Mouse (Mus musculus) CD4-positive naive resting alpha-beta T cell, adult 76 days (primary cell): ENCODE results near the gene C5ar1. TPM values are rescaled to one million over a fixed set of nuclear protein-coding genes. Genes with fewer than 3 reads are reported as not detected.

ENCODE experiments used
- total RNA-seq: library from RNA; stranded (reverse); gene quantifications from one replicate; pipeline ENCODE4 v1.2.4, GENCODE M21; 2023

C5ar1 gene
- 1.1 TPM for total RNA-seq

DNA sequence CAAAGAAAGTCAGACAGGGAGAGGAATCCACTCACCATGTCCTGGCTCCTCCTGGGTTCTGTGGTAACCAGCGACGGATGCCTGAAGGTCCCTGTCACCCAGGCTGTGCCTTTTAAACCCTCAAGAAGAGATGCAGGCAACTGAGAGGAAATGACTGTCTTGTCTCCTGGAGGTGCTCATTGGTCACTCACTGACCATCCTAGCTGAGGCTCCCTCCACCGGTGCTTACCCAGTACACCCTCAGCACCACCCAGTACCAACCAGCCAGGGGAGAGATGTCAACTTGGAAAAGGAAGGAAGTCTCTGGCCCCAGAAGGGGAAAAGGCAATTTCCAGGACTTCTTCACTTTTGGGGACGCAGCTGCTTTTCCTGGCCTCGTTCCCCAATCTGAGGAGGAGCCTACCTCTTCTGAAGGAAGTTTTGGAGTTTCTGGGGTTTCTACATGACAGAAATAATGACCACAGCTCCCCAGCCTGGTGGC is at the start of gene C5ar1:
C5ar1 (minus strand) TSS at position 431 of the 481 bp plus-strand sequence.

DNA sequence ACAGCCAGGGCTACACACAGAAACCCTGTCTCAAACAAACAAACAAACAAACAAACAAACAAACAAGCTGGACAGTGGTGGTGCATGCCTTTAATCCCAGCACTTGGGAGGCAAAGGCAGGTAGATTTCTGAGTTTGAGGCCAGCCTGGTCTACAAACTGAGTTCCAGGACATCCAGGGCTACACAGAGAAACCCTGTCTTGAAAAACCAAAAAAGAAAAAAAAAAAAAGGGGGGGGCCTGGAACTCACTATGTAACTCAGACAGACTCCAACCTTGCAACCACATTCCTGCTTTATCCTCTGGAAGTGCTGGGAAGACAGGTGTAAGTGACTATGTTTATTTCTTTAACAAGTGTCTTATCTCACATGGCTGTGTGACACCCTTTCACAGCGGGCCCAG is 48.8 kb upstream of the C5ar1 start, which contains the start of gene Bbc3:
Bbc3 (plus strand) TSS at position 301 of the 400 bp plus-strand sequence.

DNA sequence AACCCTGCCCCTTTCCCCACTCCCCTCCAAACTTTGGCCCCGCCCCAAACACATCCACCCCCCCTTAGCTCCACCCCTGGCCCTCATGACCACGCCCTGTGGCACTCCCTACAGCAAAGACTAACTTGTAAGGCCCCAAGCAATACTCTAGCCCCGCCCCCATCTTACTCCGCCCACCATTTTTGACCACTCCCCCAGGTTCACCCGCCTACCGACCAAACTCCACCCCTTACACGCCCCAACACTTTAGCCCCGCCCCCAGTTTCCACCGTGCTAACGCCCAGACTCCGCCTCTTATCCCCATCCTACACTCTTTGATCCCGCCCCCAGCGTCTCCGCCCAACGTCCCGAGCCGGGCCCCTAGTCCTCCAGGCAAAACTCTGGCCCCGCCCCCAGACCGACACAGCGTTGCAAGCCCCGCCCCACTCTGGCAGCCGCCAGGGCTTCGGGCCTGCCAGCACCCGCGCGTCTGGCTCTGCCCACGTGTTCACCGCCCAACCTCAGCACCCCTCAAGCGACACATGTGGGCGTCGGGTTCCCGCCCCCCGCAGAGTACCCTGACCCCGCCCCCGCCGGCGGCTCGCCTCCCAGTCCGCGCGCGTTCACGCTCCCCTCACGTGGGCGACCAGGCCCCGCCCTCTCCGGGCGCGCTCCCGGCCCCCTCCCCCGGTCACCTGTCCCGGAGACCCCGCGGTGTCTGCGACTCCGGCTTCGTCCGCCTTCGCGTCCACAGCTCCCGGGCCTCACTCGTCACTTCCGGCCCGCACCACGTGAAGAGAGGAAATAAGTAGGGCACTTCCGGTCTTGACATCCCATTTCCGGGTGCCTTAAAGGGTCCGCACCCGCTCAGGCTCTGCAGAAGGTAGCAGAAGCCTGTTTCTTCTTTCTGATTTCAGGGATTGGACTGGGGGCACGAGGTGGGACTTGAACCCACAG is 27.0 kb upstream of the C5ar1 start, which contains the start of gene Ccdc9:
Ccdc9 (minus strand) TSS at position 770 of the 936 bp plus-strand sequence.

DNA sequence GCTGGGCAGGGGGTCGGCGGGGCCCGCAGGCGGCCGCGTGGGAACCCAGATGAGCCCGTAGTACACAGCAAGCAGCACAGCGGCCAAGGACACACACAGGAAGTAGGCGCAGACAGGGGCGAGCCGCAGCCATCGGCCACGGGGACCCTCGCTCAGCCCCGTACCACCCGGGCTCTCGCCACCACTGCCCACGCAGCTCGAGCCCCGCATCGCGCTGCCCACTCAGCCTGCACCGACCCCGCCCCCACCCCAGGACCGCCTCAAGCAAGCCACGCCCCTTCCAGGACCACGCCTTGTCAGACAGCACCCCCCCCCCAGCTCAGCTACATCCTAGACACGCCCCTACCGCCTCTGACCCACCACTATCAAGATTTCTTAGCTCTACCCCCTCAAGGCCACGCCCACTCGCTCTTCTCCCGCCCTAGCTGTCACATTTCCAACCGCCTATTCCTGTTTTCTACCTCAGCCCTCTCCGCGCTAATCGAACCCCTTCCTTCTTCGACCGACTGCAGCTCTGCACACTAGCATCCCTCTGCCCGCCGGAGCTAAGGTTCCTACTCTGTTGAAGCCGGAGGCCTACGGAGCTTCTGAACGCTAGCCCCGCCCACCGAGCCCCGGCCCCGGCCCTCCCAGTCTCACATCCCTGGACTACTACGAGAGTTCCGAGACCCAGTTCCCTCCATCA is 13.9 kb upstream of the C5ar1 start, which contains the start of gene Inafm1:
Inafm1 (minus strand) TSS at position 537 of the 685 bp plus-strand sequence.

DNA sequence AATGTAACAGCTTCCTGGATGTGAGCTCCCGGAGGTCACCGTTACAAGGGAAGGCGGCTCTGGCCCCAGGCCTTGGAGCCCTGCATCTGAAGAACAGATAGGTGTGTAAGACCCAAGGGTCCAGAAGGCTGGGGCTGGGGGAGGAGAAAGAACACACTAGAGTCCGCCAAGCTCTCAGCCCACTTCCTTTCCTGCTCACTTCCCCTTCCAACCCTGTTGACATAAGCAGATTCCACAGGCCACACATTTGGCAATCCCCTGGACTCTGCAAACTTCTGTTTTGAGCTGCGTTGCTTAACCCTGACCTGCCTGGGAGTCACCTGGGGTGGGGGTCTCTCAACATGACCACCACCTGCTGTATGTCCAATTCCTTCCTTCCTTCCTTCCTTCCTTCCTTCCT is 15.3 kb downstream of the C5ar1 start, which contains the start of gene C5ar2:
C5ar2 (minus strand) TSS at position 88 of the 400 bp plus-strand sequence.

DNA sequence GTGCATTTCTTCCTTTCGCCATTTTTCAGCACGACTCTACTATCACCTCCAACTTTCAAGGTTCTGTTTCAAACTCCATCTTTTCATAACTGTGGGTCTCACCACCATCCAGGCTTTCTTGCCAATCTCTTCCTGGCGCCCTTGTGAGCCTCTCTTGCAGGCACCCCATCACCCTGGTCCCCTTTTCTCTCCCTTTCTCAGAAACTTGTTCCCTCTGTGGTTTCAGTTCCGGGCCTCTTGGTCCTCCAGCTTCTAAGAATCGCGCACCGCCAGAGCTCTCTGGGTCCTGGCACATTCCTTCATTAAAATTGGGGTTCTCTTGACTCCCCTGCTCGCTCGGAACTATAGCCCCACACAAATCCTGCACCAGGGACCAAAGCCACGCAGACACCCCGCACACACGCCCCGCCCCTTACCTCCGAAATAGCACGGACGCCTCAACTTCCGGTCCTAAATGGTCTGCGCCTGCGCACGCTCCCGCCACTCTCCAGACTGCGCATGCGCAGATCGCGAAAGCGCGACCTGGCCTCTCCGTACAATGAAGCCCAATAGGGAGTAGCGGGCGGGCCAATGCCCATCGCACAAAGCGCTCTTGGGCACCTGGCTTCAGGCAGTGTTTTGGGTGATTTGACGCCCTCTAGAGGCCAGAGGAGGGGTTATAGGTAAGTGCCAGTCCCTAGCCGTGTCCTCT is 37.6 kb downstream of the C5ar1 start, which contains the start of gene Dhx34:
Dhx34 (minus strand) TSS at position 456 of the 691 bp plus-strand sequence.

Other genes starting within 250 kb of the C5ar1 start
- 65.3 TPM for gene Bicra, start 211.6 kb downstream of the C5ar1 start, total RNA-seq
- not detected for gene Zfp541, start 197.7 kb downstream of the C5ar1 start, total RNA-seq
- gene Napa, start 161.1 kb downstream of the C5ar1 start, total RNA-seq: 305 TPM
- 33.2 TPM for gene Kptn, start 139.6 kb downstream of the C5ar1 start, total RNA-seq
- gene Slc8a2, start 129.7 kb downstream of the C5ar1 start, total RNA-seq: 0.12 TPM
- gene Meis3, start 84.5 kb downstream of the C5ar1 start, total RNA-seq: 45.9 TPM
- gene Dhx34, start 37.5 kb downstream of the C5ar1 start, total RNA-seq: 20.5 TPM
- 0.21 TPM for gene C5ar2, start 15.4 kb downstream of the C5ar1 start, total RNA-seq
- 40.5 TPM for gene Inafm1, start 14.1 kb upstream of the C5ar1 start, total RNA-seq
- gene Ccdc9, start 27.3 kb upstream of the C5ar1 start, total RNA-seq: 373 TPM
- 93.4 TPM for gene Bbc3, start 48.9 kb upstream of the C5ar1 start, total RNA-seq
- 59.0 TPM for gene Sae1, start 128.3 kb upstream of the C5ar1 start, total RNA-seq
- gene Zc3h4, start 141.4 kb upstream of the C5ar1 start, total RNA-seq: 87.5 TPM
- gene Tmem160, start 193.2 kb upstream of the C5ar1 start, total RNA-seq: 35.0 TPM
- not detected for gene Npas1, start 218.2 kb upstream of the C5ar1 start, total RNA-seq